Mouse (Mus musculus) mature B cell (primary cell): ENCODE measurements at regions not wholly inside any gene's neighbourhood (a gene's known extent, or its start where the extent isn't known, plus 50 kb on each side); places are given as distances from the start of the nearest gene placed in this dataset.

Source experiments
- in situ Hi-C: fragments of 300-500 bp; cut with MboI; formaldehyde crosslinking; loops from 2 replicates; pipeline ENCODE4 v1.14.3; 2019

GRCm38 (mm10) chr2:71690277-71691161, 54.9 kb upstream of the Itga6 start:
- in situ Hi-C loops = no loop called here

- in situ Hi-C loops = no loop called here
These were observed 50.6 kb upstream of the Itga6 start for GRCm38 (mm10) chr2:71694758-71695310.
